Mouse (Mus musculus): ENCODE results near the gene Mast1.

Mast1 gene

GRCm38 (mm10) chr8:84973079-84973478 lies 35.9 kb upstream of the Mast1 start:
- DNase-seq, result no peak

- no peak for DNase-seq
Observed at GRCm38 (mm10) chr8:84970913-84971312, 33.8 kb upstream of the Mast1 start.

- no peak for DNase-seq
Observed at GRCm38 (mm10) chr8:84970135-84970790, 33.1 kb upstream of the Mast1 start.

GRCm38 (mm10) chr8:84969241-84970134 lies 32.3 kb upstream of the Mast1 start, which contains the start of the genes Gm49661, Prdx2 and Rnaseh2a:
Gm49661 (minus strand) TSS chr8:84969433.
Prdx2 (plus strand) TSS chr8:84969587.
Rnaseh2a (minus strand) TSS chr8:84969767.
- DNase-seq, result peak; percentile 69

- no peak for DNase-seq
Observed at GRCm38 (mm10) chr8:84968650-84969049, 31.5 kb upstream of the Mast1 start.

GRCm38 (mm10) chr8:84967532-84968304 lies 30.6 kb upstream of the Mast1 start:
- DNase-seq, result no peak

- DNase-seq, result no peak
Observed at GRCm38 (mm10) chr8:84966603-84967002, 29.4 kb upstream of the Mast1 start.

- peak; percentile 97 for DNase-seq
Observed at GRCm38 (mm10) chr8:84965731-84966291, 28.7 kb upstream of the Mast1 start.

- DNase-seq, result no peak
Observed at GRCm38 (mm10) chr8:84963952-84964351, 26.8 kb upstream of the Mast1 start.

- DNase-seq, result no peak
Observed at GRCm38 (mm10) chr8:84959811-84960210, 22.7 kb upstream of the Mast1 start.

GRCm38 (mm10) chr8:84956768-84957167 lies 19.6 kb upstream of the Mast1 start:
- DNase-seq, result no peak

GRCm38 (mm10) chr8:84952612-84953255 lies 15.6 kb upstream of the Mast1 start:
- no peak for DNase-seq

GRCm38 (mm10) chr8:84949753-84950152 lies 12.6 kb upstream of the Mast1 start:
- DNase-seq, result no peak

- peak; percentile 27 for DNase-seq
Observed at GRCm38 (mm10) chr8:84947241-84947545, 10.0 kb upstream of the Mast1 start.

- no peak for DNase-seq
Observed at GRCm38 (mm10) chr8:84946528-84947240, 9.5 kb upstream of the Mast1 start, which contains the start of gene Rtbdn. Rtbdn (plus strand) TSS chr8:84946991.

- DNase-seq, result no peak
Observed at GRCm38 (mm10) chr8:84945633-84946527, 8.7 kb upstream of the Mast1 start.

GRCm38 (mm10) chr8:84945235-84945632 lies 8.1 kb upstream of the Mast1 start:
- DNase-seq, result no peak

GRCm38 (mm10) chr8:84944478-84945160 lies 7.5 kb upstream of the Mast1 start:
- no peak for DNase-seq

GRCm38 (mm10) chr8:84943699-84944098 lies 6.5 kb upstream of the Mast1 start:
- DNase-seq, result no peak

Data from kidney, adult 11 months (tissue).